Mouse (Mus musculus) midbrain, embryonic 15.5 days (tissue): ENCODE measurements around the gene Rasgrp1. TPM values are rescaled to one million over a fixed set of nuclear protein-coding genes. Genes with fewer than 3 reads are reported as not detected.

ENCODE experiments used
- polyA plus RNA-seq: library from polyadenylated mRNA; unstranded; fragments of >200 nt; fragmentation: Nextera tagmentation; extraction: Ambion mirVana; gene quantifications from 2 replicates; pipeline ENCODE4 v1.2.1, GENCODE M21; 2015

Gene Rasgrp1
- polyA plus RNA-seq, 1 experiment from 2014 or later, result 2.8 TPM

Other genes starting within 250 kb of the Rasgrp1 start
- 10.6 and 11.2 TPM in 2 replicates for gene Spred1, start 221.6 kb downstream of the Rasgrp1 start, polyA plus RNA-seq
- gene Fam98b, start 93.3 kb downstream of the Rasgrp1 start, polyA plus RNA-seq, result 15.1 and 15.4 TPM in 2 replicates